Comparison of ENCODE assay signal across 11 mouse cellular contexts in genomic region chr15:26893136-26893535, GRCm38 (mm10). TPM values are rescaled to one million over a fixed set of nuclear protein-coding genes. Genes with fewer than 3 reads are reported as not detected.
DNase-seq lines count a peak whose midpoint lies in the region; ATAC-seq and TF ChIP-seq lines count a peak whose summit lies in the region.
"Had no signal": no experiment of that assay in that cellular context is flagged by ENCODE, and none has a peak within 500 bp of the region (broad histone marks: within the 10 kb centered on the region; RNA-seq: fewer than 3 reads in every experiment).

No protein-coding gene starts in this region.

- H3K27me3 ChIP-seq in heart, embryonic 14.5 days (ENCODE audit: control insufficient read depth, insufficient read depth, low read length) = no peaks in the 10 kb centered on the region
- no peaks in the 10 kb centered on the region for H3K27me3 ChIP-seq in heart, adult 2 months (ENCODE audit: control insufficient read depth, insufficient read depth, low read length)
- H3K27me3 ChIP-seq in hindbrain, embryonic 10.5 days (ENCODE audit: insufficient read depth, poor library complexity, severe bottlenecking) = no peaks in the 10 kb centered on the region; the same call in 1 of the 2 replicates
- H3K27me3 ChIP-seq in midbrain, embryonic 12.5 days = peaks cover 6% of the 10 kb centered on the region; the same call in 1 of the 2 replicates
- H3K27me3 ChIP-seq in cerebellum, adult 2 months (ENCODE audit: control insufficient read depth, insufficient read depth, low read length) = peaks cover 3% of the 10 kb centered on the region; the same call in 1 of the 2 replicates

- TF ChIP-seq CTCF in heart, adult 2 months (IDR thresholded peaks at IDR 0.05) = no peak
- no peak for TF ChIP-seq CTCF in cerebellum, adult 2 months (IDR thresholded peaks at IDR 0.05; ENCODE audit: borderline replicate concordance, insufficient read depth, low read depth, low read length)

- H3K4me2 ChIP-seq in heart, embryonic 14.5 days (ENCODE audit: low read length) = peak overlapping the region; percentile 94
- H3K4me2 ChIP-seq in midbrain, embryonic 12.5 days (replicated peaks) = peak overlapping the region; percentile 76

- no peak for ATAC-seq in heart, embryonic 14.5 days (ENCODE audit: insufficient number of reproducible peaks, insufficient read depth, low FRiP score, low read depth)
- no peak for ATAC-seq in midbrain, embryonic 12.5 days (ENCODE audit: low FRiP score, low read depth)

- intact Hi-C loops in heart, adult 2 months (cut with DNase I) = loop anchor here (5.0 kb wide), 1 partner anchor 71 kb away; no protein-coding TSS in a partner anchor

- no peaks in the 10 kb centered on the region for H3K9me3 ChIP-seq in heart, embryonic 14.5 days (ENCODE audit: control insufficient read depth, low read length)
- no peaks in the 10 kb centered on the region for H3K9me3 ChIP-seq in hindbrain, embryonic 10.5 days
- H3K9me3 ChIP-seq in midbrain, embryonic 12.5 days = no peaks in the 10 kb centered on the region

- peak overlapping the region in 1 of 2 experiments; percentile 22; a peak in 1 of 4 replicates for H3K27ac ChIP-seq in heart, embryonic 14.5 days (replicated peaks in 1 of 2; ENCODE audit: control insufficient read depth in 1 of 2, insufficient read depth in 1 of 2, low read depth in 2 of 2, low read length in 2 of 2)
- H3K27ac ChIP-seq in heart, adult 2 months = no peak overlapping the region
- no peak overlapping the region for H3K27ac ChIP-seq in brown adipose tissue, adult 24 weeks (replicated peaks; ENCODE audit: low read depth, low read length)
- no peak overlapping the region for H3K27ac ChIP-seq in hindbrain, embryonic 10.5 days
- H3K27ac ChIP-seq in midbrain, embryonic 12.5 days (replicated peaks) = no peak overlapping the region
- no peak overlapping the region for H3K27ac ChIP-seq in cerebellum, adult 2 months (ENCODE audit: insufficient read depth, low read length)

- no peak overlapping the region for H3K9ac ChIP-seq in heart, embryonic 14.5 days (ENCODE audit: low read length)
- no peak overlapping the region for H3K9ac ChIP-seq in heart, adult 2 months (ENCODE audit: low read depth, low read length)
- H3K9ac ChIP-seq in midbrain, embryonic 12.5 days (replicated peaks) = no peak overlapping the region

- WGBS in heart, embryonic 14.5 days = 42% methylated on average over 4 of the region's 4 CpGs
- WGBS in heart, adult 2 months = 39% methylated on average over 4 of the region's 4 CpGs
- WGBS in hindbrain, embryonic 10.5 days = 59% methylated on average over 4 of the region's 4 CpGs
- 63% methylated on average over 4 of the region's 4 CpGs for WGBS in midbrain, embryonic 12.5 days
- 56% methylated on average over 4 of the region's 4 CpGs for WGBS in cerebellum, adult 2 months

- no peak for DNase-seq in heart, adult 2 months
- DNase-seq in hindbrain, embryonic 10.5 days (ENCODE audit: low spot score) = no peak
- DNase-seq in cerebellum, adult 2 months = no peak
- DNase-seq in frontal cortex, adult 2 months (ENCODE audit: extremely low spot score in 1 of 2, low spot score in 1 of 2) = no peak
- no peak for DNase-seq in spleen, postnatal 4 days (ENCODE audit: low spot score in 2 of 2)
- DNase-seq: layer of hippocampus, postnatal 36 days; thymus, postnatal 4 days had no signal

- peak overlapping the region; percentile 18 to 77; a peak in 2 of 4 replicates for H3K4me3 ChIP-seq in heart, embryonic 14.5 days (ENCODE audit: control insufficient read depth in 1 of 2, insufficient read depth in 1 of 2, low read depth in 1 of 2, low read length in 2 of 2)
- no peak overlapping the region for H3K4me3 ChIP-seq in heart, adult 2 months
- peak overlapping the region; percentile 21; the same call in 1 of the 2 replicates for H3K4me3 ChIP-seq in brown adipose tissue, adult 24 weeks (ENCODE audit: insufficient read depth, low read depth, low read length)
- peak overlapping the region; percentile 90 for H3K4me3 ChIP-seq in hindbrain, embryonic 10.5 days
- peak overlapping the region; percentile 18 for H3K4me3 ChIP-seq in midbrain, embryonic 12.5 days
- no peak overlapping the region for H3K4me3 ChIP-seq in cerebellum, adult 2 months (replicated peaks; ENCODE audit: insufficient read depth, low read depth, low read length)

- no peak for TF ChIP-seq POLR2A in heart, adult 2 months (IDR thresholded peaks at IDR 0.05; ENCODE audit: insufficient read depth, low read depth, low read length)
- TF ChIP-seq POLR2A in cerebellum, adult 2 months (IDR thresholded peaks at IDR 0.05; ENCODE audit: borderline replicate concordance, insufficient read depth, low read length) = no peak

- TF ChIP-seq EP300 in heart, adult 2 months (IDR thresholded peaks at IDR 0.05; ENCODE audit: insufficient read depth, low read depth, low read length) = no peak

- H3K79me2 ChIP-seq in heart, adult 2 months (replicated peaks; ENCODE audit: control insufficient read depth, insufficient read depth, low read length) = 0 out of 2 replicates have a peak, but pooled peaks cover 2% of the 10 kb centered on the region

- no peaks in the 10 kb centered on the region for H3K36me3 ChIP-seq in heart, embryonic 14.5 days (ENCODE audit: control insufficient read depth, insufficient read depth, low read length)
- H3K36me3 ChIP-seq in heart, adult 2 months (ENCODE audit: control insufficient read depth, insufficient read depth, low read length) = no peaks in the 10 kb centered on the region; the same call in 1 of the 2 replicates
- no peaks in the 10 kb centered on the region for H3K36me3 ChIP-seq in hindbrain, embryonic 10.5 days
- no peaks in the 10 kb centered on the region for H3K36me3 ChIP-seq in midbrain, embryonic 12.5 days

- peaks cover 0 to 5% of the 10 kb centered on the region in 2 experiments; a peak in 1 of 4 replicates for H3K4me1 ChIP-seq in heart, embryonic 14.5 days (ENCODE audit: control insufficient read depth in 2 of 2, insufficient read depth in 2 of 2, low read length in 2 of 2)
- H3K4me1 ChIP-seq in heart, adult 2 months (ENCODE audit: control insufficient read depth, insufficient read depth, low read length) = peaks cover 4% of the 10 kb centered on the region
- peaks cover 2% of the 10 kb centered on the region; the same call in 1 of the 2 replicates for H3K4me1 ChIP-seq in brown adipose tissue, adult 24 weeks (ENCODE audit: control insufficient read depth, insufficient read depth, insufficient read length, low read length)
- H3K4me1 ChIP-seq in hindbrain, embryonic 10.5 days (replicated peaks) = peaks cover 21% of the 10 kb centered on the region
- H3K4me1 ChIP-seq in midbrain, embryonic 12.5 days = peaks cover 10% of the 10 kb centered on the region
- no peaks in the 10 kb centered on the region for H3K4me1 ChIP-seq in cerebellum, adult 2 months (ENCODE audit: control insufficient read depth, insufficient read depth, low read length)

RNA-seq across cellular contexts. Expression of gene Fbxl7, which starts 2.2 kb away (rescaled TPM):
- 12.6 and 13.1 TPM in 2 replicates for polyA plus RNA-seq in heart, embryonic 14.5 days (2014; fragmentation: Nextera tagmentation; extraction: Ambion mirVana)
- 1 to 10 TPM; 1.9 to 3.0 TPM for total RNA-seq in heart, adult 2 months (2021)
- polyA plus RNA-seq in heart, adult 2 months (2012; rRNA removed) = 3.1 and 4.0 TPM in 2 replicates
- polyA plus RNA-seq in brown adipose tissue, adult 24 weeks (2012; ENCODE audit: insufficient read depth, insufficient read length, missing spikeins) = 0.63 and 1.2 TPM in 2 replicates
- 13.8 and 14.7 TPM in 2 replicates for polyA plus RNA-seq in hindbrain, embryonic 10.5 days (2016; fragmentation: Nextera tagmentation; extraction: Ambion mirVana)
- polyA plus RNA-seq in midbrain, embryonic 12.5 days (2016; fragmentation: Nextera tagmentation; extraction: Ambion mirVana) = 20.8 and 27.2 TPM in 2 replicates
- polyA plus RNA-seq in cerebellum, adult 2 months (2012; rRNA removed) = 1.5 and 1.7 TPM in 2 replicates
- polyA plus RNA-seq in frontal cortex, adult 2 months (2012; rRNA removed) = 0.97 and 1.0 TPM in 2 replicates
- total RNA-seq: common myeloid progenitor, adult 5-6 weeks had no signal

Comparison
In these comparisons a context has a peak if more than half of its experiments do, and no peak if none do; other contexts are left out.
1. H3K4me3 ChIP-seq: peak in heart, embryonic 14.5 days (2 of 2), brown adipose tissue, adult 24 weeks (single experiment), hindbrain, embryonic 10.5 days (single experiment) and midbrain, embryonic 12.5 days (single experiment); none in heart, adult 2 months (single experiment) and cerebellum, adult 2 months (single experiment).